Mouse (Mus musculus): ENCODE data around the gene Rpl36al.

DNA sequence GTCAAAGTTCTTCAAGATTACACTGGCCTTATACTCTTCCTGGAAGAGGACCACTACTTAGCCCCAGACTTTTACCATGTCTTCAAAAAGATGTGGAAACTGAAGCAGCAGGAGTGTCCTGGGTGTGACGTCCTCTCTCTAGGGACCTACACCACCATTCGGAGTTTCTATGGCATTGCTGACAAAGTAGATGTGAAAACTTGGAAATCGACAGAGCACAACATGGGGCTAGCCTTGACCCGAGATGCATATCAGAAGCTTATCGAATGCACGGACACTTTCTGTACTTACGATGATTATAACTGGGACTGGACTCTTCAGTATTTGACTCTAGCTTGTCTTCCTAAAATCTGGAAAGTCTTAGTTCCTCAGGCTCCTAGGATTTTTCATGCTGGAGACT, 1.5 kb upstream of the Rpl36al start:
- TF ChIP-seq POLR2A (IDR thresholded peaks at IDR 0.05; ENCODE audit: insufficient read depth, low read depth, low read length) (no peak), CTCF (IDR thresholded peaks at IDR 0.05; ENCODE audit: insufficient read depth, low read depth, low read length) (no peak)

All from olfactory bulb, adult 2 months (tissue).